Mouse (Mus musculus): Measurements from ENCODE around the gene Fryl. TPM values are rescaled to one million over a fixed set of nuclear protein-coding genes. Genes with fewer than 3 reads are reported as not detected.
"Not testable (repeated sequence)": the region's sequence is repeated elsewhere in the genome, so short reads cannot be mapped to it uniquely, and the experiment has no call there.

The Fryl gene
- total RNA-seq, 2 experiments from 2014 or later = 28.9 to 32.8 TPM

DNA sequence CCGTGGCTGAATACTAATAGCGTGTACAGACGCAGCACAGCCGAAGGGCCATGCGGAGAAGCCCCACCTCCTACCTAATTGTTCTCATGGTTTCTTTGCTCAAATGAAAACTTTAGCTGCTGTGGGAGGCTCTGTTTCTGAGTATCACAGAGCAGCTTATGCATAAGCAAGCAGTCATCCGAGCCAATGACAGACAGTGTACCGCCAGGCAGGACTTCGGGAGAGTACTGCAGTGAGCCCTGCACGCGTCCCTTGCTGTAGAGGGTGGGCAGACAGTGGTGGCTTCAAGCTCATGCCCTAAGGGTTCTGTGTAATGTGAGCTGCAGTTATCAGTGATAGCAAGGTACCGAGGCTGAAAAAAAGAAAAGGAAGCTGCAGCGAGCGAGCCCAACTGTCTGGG is 227.8 kb downstream of the Fryl start:
- DNase-seq (ENCODE audit: low spot score in 2 of 2) = no peak

DNA sequence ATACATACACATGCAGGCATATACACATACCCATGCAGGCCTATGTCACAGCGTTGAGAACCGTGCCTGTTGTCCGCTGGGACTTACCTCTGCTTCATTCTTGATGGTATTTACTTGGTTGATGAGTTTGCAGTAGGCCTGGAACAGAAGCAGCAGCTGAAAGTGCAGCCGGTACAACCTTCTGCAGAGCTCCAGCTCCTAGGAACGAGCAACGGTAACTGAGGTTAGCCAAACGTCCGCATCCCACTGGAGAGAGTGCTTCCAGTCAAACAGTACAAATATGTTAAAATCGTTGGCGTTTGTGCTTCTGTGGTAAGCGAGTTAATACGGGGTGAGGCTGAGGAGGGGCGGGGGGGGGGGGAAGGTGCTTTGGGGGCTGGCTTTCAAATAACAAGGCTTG is 232.6 kb downstream of the Fryl start:
- no peak for DNase-seq (ENCODE audit: low spot score in 2 of 2)

GRCm38 (mm10) chr5:73014745-73015144 is 241.7 kb downstream of the Fryl start:
- DNase-seq (ENCODE audit: low spot score in 2 of 2) = no peak

- DNase-seq (ENCODE audit: low spot score in 2 of 2) = not testable (repeated sequence)
Measured at GRCm38 (mm10) chr5:73013611-73014287, 242.7 kb downstream of the Fryl start.

DNA sequence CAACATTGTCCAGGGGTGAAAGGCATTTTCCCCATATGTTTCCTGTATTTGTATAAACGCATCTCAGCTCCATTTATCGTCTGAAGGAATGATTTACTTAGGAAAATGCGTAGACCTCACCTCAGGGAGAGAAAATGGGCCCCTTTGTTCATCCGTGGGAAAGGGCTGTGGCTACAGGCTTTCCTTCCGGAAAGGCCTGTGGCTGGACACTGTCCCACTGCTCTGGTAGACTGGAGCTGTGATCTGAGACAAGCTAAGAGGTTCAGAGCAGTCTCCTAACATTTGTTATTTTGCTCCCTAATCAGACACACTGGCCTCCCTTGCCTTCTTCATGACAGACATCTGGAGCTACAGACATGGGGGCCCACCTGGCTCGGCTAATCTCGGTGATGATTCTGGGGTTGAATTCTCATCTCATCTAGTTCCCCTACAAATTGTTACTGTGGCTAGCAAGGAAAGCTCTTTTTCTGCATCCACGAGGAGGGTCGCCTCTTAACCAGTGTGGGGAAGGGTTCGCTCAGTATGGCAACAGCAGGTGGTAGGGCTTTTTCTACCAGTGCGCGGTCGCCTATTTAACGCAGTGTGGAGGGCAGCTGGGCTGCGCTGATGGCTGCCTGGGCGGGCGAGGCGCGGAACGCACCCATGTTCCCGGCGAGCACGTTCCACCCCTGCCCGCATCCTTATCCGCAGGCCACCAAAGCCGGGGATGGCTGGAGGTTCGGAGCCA is 243.4 kb downstream of the Fryl start:
- DNase-seq (ENCODE audit: low spot score in 2 of 2) = not testable (repeated sequence)

- not testable (repeated sequence) for DNase-seq (ENCODE audit: low spot score in 2 of 2)
Measured at GRCm38 (mm10) chr5:73011806-73012205, 244.6 kb downstream of the Fryl start.

DNA sequence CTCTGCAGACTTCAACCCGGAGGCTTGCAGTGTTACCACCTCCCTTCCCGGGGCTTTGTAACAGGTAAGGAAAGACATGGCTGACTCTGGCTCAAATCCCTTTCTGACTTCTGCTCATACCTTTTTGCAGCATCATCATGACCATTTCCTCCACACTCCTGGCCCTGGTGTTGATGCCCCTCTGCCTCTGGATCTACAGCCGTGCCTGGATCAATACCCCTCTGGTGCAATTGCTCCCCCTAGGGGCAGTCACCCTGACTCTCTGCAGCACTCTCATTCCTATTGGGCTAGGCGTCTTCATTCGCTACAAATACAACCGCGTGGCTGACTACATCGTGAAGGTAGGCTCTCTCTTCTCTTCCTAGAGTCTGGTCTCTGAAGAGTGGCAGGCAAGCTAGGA is 248.2 kb downstream of the Fryl start:
- not testable (repeated sequence) for DNase-seq (ENCODE audit: low spot score in 2 of 2)

DNA sequence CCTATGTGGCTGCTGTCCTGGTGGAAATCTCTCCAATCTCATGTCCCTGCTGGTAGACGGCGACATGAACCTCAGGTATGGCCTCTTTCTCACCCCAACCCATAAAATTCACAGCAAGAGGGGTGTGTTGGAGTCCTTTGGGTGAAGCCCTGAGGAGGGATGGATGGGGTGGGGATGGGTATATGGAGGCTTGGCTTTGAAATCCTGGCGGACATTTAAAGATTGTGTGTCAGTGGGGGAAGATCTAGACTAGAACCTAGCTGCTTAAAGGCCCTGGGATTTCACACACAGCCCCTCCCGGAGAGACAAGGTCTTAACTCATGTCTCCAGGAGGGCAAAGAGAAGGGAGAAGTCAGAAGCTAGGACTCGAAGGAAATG is 248.8 kb downstream of the Fryl start:
- no peak for DNase-seq (ENCODE audit: low spot score in 2 of 2)

DNA sequence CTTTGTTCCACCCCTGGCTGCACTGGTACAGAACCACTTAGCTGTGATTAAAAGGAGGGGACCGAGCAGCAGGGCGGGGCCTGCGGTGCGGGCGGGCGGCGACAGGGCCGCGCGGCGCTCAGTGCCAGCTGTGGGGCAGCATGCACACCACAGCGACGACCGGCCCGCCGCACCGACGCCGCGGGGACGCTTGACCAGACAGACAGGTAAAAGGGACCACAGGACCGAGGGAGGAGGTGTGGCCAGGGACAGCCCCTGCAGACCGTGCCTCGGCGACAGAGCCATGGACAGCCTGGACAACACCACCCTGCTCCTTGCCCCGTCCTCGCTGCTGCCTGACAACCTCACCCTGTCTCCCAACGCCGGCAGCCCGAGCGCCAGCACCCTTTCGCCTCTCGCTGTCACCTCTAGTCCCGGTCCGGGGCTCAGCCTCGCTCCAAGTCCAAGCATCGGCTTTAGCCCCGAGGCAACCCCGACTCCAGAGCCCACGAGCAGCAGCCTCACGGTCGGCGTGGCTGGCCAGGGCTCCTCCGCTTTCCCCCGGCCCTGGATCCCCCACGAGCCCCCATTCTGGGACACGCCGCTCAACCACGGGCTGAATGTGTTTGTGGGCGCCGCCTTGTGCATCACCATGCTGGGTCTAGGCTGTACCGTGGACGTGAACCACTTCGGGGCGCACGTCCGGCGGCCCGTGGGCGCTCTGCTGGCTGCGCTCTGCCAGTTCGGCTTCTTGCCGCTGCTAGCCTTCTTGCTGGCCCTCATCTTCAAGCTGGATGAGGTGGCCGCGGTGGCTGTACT is 249.4 kb downstream of the Fryl start, which contains the start of gene Slc10a4:
Gene Slc10a4, plus strand, starts transcription at position 100 of the 798 bp plus-strand sequence.
- peak; percentile 43 to 44 for DNase-seq (ENCODE audit: low spot score in 2 of 2)

GRCm38 (mm10) chr5:73004046-73004445 is 252.4 kb downstream of the Fryl start:
- no peak for DNase-seq (ENCODE audit: low spot score in 2 of 2)

DNA sequence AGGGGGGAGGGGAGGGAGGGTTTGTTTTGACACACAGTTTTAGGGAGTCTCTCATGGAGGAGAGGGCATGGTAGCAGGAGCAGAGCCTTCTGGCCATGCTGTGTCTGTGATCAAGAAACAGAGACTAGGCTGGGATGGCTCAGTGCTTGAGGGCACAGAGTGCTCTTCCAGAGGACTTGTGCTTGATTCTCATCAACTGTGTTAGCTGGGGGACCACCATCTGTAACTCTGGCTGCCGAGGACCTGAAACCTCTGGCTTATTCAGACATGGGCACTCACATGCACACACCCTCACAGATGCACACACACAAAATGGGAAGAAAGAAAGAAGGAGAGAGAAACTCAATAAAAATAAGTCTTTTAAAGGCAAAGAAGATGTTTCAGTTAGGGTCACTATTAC is 257.9 kb downstream of the Fryl start:
- not testable (repeated sequence) for DNase-seq (ENCODE audit: low spot score in 2 of 2)

GRCm38 (mm10) chr5:72995379-72995778 is 261.0 kb downstream of the Fryl start:
- DNase-seq (ENCODE audit: low spot score in 2 of 2) = no peak

DNA sequence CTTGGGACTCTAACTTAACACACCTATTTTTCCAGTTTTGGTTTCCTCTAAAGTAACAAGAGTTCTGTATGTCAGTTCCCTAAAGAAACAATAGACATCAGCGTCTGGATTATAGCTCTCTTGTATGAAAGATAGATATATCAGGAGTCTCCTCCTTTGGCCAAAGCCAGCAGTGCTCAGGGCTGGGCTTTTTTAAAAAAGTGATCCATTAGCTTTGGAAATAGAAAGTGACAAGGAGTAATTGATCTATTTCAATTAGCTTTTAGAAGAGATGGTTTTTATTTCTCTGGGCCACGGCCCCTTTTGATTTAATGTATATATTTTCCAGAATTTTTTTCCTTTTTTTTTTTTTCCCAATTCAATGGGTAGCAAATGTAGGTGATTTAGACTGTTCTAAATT is 261.5 kb downstream of the Fryl start:
- no peak for DNase-seq (ENCODE audit: low spot score in 2 of 2)

GRCm38 (mm10) chr5:72994424-72994823 is 262.0 kb downstream of the Fryl start:
- DNase-seq (ENCODE audit: low spot score in 2 of 2) = no peak

DNA sequence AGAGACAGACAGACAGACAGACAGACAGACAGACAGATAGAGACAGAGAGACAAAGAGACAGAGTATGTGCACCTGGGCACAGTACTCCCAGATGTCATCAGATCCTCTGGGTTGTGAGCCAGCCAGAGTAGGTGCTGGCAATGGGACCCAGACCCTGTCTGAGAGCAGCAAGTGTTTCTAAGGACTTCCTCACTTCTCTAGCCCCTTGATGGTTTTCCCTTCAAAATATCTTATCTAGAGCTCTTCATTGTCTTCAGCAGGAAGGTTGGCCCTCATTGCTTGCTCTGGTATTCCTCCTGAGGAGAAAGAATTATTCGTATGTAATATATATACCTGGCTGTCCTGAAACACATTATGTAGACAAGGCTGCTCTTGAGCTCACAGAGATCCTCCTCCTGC is 263.9 kb downstream of the Fryl start:
- no peak for DNase-seq (ENCODE audit: low spot score in 2 of 2)

DNA sequence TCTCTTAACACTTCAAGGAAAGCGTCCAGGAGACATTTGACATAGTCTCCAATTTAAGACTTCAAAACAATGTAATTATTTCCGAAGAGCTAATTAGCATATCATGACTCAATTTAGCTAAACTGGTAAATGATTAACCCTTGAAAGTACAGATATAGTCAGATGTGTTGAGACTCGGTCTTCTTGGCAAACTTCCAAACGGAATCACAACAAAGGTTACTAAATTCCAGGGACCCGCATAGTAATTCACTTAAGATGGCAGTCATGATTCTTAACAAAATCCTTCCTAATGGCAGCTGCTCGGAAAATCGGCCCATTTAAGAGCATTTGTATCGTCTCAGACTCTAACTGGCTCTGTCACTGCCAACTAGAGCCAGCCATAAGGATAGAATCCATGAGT is 266.7 kb downstream of the Fryl start:
- no peak for DNase-seq (ENCODE audit: low spot score in 2 of 2)

DNA sequence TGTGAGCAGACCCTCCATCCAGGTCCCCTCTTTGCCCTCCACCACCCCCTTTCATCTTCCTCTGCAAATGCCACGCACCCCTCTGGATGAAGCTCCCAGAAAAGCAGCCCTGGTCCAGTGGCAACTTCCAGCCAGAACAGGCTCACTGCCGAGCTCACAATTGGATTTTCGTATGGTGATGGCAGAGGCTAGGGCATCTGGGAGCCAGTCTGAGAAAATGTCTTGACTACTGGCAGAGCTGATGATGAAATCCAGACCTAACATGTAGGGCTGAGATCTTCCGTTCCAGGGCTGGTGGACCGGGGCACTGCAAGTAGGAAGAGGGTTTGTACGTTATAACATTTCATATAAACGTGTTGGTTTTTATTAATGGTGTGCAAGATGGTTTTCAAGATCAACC is 268.6 kb downstream of the Fryl start:
- no peak for DNase-seq (ENCODE audit: low spot score in 2 of 2)

DNA sequence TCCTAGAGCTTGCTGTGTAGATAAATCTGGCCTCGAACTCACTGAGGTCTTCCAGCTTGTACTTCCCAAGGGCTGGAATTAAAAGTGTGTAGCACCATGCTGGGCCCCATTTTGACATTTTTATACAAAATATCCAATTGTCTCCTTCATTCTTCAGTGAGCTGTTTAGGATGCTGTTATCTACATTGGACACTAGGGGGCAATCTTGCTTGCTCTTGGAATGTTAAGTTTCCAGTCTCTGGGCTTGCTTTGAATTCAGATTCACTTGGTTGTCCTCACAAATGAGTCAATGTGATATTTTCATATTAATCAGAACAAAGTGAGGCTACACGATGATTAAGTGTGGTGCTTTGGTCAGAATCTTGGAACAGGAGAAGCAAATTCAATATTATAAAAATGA is 272.3 kb downstream of the Fryl start:
- DNase-seq (ENCODE audit: low spot score in 2 of 2) = no peak

DNA sequence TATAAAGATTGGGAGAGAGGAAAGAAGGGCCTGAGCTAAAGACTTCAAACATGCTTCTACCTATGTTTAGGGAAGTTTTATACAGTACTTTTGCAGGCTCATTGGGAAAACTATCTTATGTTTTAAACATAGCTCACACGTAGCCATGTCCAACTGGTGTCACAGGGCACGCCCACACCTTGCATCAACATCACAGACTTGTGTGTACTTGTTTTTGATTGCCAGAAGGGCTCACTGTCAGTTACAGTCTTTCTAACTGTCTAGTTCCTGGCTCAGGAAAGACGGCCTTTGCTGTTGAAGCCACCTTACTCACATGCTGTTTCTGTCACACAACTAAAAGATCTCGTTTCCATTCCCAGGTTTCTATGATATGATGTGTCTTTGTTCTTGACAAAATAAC is 279.9 kb downstream of the Fryl start:
- DNase-seq (ENCODE audit: low spot score in 2 of 2) = no peak

DNA sequence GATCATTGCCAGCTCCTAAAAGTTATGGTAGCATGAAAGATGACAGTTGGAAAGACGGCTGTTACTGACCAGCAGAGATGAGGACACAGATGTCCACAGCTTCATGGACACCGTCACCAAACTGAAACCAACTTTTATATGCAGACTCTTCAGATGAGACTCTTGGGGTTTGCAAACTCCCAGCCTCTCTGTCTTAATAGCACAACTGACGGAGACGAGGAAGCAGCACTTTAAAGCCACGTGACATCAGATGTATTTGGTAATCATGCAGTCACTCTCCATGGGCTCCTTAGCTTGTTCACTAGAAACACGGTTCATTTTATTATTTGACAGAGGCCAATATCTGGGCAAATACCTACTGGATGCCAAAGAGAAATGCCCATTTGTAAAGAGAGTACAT is 280.4 kb downstream of the Fryl start:
- no peak for DNase-seq (ENCODE audit: low spot score in 2 of 2)

DNA sequence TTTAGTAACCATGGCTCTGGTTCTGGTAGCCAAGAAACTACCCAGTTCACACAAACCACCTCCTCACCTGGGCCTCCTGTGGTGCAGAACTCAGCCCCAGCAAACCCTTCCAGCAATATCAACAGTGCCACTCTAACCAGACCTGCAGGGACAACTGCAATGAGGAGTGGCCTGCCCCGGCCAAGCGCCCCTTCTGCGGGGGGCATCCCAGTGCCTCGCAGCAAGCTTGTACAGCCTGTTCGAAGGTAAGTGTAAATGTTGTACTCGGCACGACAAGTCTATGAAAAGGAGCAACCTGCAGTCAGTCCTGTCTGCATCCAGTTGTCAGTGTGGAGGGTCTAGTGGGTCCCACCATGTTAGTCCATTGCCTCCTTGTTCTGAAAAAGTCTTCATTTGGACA is 281.8 kb downstream of the Fryl start, which contains the start of gene Gm10135:
Gene Gm10135, minus strand, starts transcription at position 101 of the 400 bp plus-strand sequence.
- DNase-seq (ENCODE audit: low spot score in 2 of 2) = no peak

DNA sequence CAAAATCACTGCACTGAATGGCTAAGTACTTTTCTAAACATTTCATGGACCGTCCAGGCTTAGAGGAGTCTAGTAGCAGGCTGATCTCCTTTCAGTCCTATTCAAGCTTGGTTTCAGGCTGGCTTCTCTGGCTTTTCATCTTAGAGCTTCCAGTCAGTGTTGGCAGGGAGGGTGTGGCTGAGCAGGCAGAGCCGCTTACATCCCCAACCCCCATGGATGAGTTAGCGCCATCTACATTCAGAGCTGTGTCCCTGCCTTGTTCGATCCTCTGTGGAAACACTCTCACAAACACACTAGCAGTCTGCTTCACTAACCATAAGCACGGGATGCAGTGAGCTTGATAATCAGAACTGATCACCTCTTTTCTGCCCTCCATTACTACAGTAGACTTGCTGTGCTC is 283.5 kb downstream of the Fryl start:
- no peak for DNase-seq (ENCODE audit: low spot score in 2 of 2)
